Mouse (Mus musculus) embryo, embryonic 11 days (tissue): ENCODE measurements around the gene Hes7.
A peak's percentile ranks its signal among the peaks of the same experiment; 100 is the strongest.

Experiments
- DNase-seq: peaks from one replicate; pipeline ENCODE4 v3.0.0-alpha.2; 2015

Hes7 gene

DNA sequence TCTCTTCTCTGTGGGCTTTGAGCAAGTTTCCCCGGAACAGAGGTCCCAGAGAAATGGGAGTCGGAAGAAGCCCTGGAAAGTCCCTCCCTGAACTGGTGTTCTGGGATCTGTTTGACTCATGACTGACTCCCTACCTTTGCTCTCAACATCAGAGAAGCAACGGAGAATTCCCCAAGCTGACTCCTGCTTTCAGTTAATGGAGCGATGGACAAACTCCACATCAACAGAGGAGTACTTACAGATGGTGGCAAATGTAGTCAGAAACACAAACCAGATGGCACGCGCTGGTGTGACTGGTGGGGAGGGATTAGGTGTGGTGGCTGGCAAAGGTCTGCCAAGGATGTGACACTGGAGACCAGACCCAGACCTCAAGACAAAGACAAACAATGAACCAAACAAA, 30.8 kb downstream of the Hes7 start:
- DNase-seq = peak; percentile 10

DNA sequence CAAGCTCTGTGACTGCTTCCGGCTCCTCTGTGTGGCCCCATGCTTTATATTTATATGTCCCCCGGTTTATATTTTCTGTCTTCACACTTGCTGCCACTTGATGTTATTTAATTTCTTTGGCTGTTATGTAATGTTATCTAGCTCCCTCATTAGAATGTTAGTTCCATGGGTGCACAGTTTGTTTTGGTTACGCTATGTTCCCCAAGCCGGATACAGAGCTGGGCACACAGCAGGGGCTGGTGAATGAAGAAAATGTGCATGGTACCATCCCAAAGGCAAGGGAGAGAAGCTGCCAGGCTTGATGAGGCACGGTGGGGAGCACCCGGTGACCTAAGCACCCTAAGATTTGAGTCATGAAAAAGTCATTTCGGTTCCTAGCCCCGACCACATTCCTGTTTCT, 33.6 kb downstream of the Hes7 start:
- no peak for DNase-seq

DNA sequence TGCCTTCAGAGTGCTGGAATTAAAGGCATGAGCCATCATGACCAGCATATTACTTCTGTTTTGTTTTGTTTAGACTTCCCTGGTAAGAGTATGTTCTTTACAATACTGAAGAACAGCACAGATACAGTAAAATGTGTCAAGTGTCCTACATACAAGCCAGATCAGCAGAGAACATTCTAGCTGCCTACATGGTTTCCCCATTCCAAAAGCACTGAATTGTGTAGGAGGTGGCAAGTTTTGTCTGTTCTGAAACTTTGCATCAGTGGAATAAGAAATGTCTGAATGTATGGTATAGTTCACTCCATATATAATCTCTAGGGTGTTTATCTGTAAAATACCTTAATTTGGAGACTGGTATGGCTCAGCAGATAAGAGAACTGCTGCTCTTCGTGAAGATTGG, 35.1 kb downstream of the Hes7 start:
- no peak for DNase-seq

DNA sequence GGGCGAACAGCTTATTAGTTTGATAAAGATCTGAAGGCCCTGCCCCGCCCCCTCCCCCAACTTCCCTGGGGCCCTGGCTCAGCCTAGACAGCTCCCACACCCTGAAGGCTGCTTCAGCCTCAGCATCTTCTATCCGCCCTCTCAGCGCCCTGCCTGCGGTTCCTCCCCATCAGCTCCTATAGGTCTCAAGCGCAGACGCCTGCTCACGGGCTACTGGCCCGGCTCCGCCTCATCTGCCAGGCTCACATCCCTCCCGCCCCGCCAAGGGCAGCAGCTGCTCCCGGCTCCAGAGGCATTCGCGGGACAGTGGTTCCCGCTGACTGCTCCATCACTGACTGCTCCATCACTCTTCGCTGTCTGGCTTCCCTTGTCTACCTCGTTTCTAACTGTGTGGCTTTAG, 36.6 kb downstream of the Hes7 start, which contains the start of gene Alox12b:
Gene Alox12b (plus strand): TSS at position 190 of the 400 bp plus-strand sequence.
- peak; percentile 75 for DNase-seq

DNA sequence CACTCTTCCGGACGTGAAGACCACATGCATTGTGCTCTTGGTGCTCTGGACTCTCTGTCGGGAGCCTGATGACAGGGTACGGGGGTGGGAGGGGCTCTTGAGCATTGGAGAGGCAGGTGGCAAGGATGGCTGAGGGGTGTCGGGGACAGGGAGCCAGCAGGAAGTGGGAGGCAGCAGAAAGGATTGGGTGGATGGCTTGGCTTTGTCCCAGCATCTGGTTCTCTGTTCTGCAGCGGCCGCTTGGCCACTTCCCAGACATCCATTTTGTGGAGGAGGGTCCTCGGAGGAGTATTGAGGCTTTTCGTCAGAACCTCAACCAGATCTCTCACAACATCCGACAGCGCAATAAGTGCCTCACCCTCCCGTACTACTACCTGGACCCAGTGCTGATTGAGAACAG, 49.1 kb downstream of the Hes7 start:
- DNase-seq = no peak

DNA sequence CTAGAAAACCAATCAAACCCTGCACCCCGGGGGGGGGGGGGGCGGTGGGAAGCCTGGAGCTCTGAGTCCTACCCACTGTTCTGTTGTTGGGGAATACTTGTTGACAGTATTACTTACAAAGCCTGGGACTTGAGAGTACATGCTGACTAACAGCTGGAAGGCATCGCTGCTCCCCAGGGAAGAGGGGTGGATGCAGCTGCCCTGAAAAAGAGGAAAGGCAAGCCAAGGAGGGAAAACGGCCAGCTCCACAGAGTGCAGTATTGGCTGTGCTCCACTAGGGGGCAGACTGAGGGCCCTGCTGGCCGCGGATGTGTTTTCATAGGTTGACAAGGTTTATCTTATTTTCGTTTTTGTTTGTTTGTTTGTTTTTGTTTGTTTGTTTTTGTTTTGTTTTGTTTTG, 51.4 kb downstream of the Hes7 start:
- DNase-seq = peak; percentile 59

DNA sequence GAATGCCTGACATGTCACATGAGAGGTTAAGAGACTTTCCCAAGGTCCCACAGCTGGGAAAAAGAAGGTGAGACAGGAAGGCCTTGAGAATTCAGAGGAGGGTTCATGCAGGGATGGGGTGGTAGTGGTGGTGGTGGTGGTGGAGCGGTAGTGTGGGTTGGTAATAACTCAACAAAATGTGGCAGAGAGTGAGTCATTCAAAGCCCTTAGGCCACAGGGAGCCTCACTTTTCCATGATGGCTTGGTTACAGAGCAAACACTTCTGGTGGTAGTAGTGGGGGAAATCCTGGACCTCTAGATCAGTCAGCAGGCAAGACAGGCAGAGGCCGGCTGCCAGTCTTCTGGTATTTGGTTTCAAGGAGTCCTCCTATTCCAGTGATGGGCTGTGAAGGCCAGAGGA, 52.4 kb downstream of the Hes7 start:
- no peak for DNase-seq
